In genomic region chr13:41608559-41608958, GRCm38 (mm10) we compare ENCODE assay signal across 20 mouse cellular contexts. TPM values are rescaled to one million over a fixed set of nuclear protein-coding genes. Genes with fewer than 3 reads are reported as not detected.
DNase-seq lines count a peak whose midpoint lies in the region; ATAC-seq lines count a peak whose summit lies in the region.
"Had no signal": no experiment of that assay in that cellular context is flagged by ENCODE, and none has a peak within 500 bp of the region (broad histone marks: within the 10 kb centered on the region; RNA-seq: fewer than 3 reads in every experiment).

No protein-coding gene starts in this region.

- no peak overlapping the region for H3K27ac ChIP-seq in hindbrain, embryonic 14.5 days
- H3K27ac ChIP-seq in hindbrain, embryonic 10.5 days = no peak overlapping the region
- no peak overlapping the region for H3K27ac ChIP-seq in midbrain, embryonic 13.5 days
- H3K27ac ChIP-seq in midbrain, embryonic 11.5 days (ENCODE audit: low read depth, low read length) = no peak overlapping the region
- H3K27ac ChIP-seq in midbrain, embryonic 16.5 days (ENCODE audit: low read length) = no peak overlapping the region
- H3K27ac ChIP-seq: limb, embryonic 15.5 days; midbrain, embryonic 12.5 days; stomach, embryonic 15.5 days had no signal

- no peaks in the 10 kb centered on the region for H3K36me3 ChIP-seq in hindbrain, embryonic 14.5 days (replicated peaks; ENCODE audit: control insufficient read depth, insufficient read depth)
- H3K36me3 ChIP-seq in hindbrain, embryonic 10.5 days = no peaks in the 10 kb centered on the region
- H3K36me3 ChIP-seq in midbrain, embryonic 13.5 days = no peaks in the 10 kb centered on the region
- no peaks in the 10 kb centered on the region for H3K36me3 ChIP-seq in midbrain, embryonic 11.5 days (ENCODE audit: control insufficient read depth, insufficient read depth, low read length)
- no peaks in the 10 kb centered on the region for H3K36me3 ChIP-seq in midbrain, embryonic 16.5 days (ENCODE audit: control insufficient read depth, insufficient read depth, low read length)
- H3K36me3 ChIP-seq: heart, embryonic 12.5 days; limb, embryonic 15.5 days; midbrain, embryonic 12.5 days; stomach, embryonic 15.5 days had no signal

- no peak overlapping the region for H3K4me3 ChIP-seq in hindbrain, embryonic 14.5 days (replicated peaks; ENCODE audit: low read length)
- no peak overlapping the region for H3K4me3 ChIP-seq in hindbrain, embryonic 10.5 days
- H3K4me3 ChIP-seq in midbrain, embryonic 13.5 days (replicated peaks) = no peak overlapping the region
- no peak overlapping the region for H3K4me3 ChIP-seq in midbrain, embryonic 11.5 days (ENCODE audit: low read depth, low read length)
- H3K4me3 ChIP-seq in midbrain, embryonic 16.5 days (ENCODE audit: low read depth, low read length) = no peak overlapping the region
- H3K4me3 ChIP-seq: heart, embryonic 12.5 days; limb, embryonic 15.5 days; stomach, embryonic 15.5 days had no signal

- WGBS in hindbrain, embryonic 14.5 days = 86% methylated on average over 2 of the region's 2 CpGs
- 64% methylated on average over 2 of the region's 2 CpGs for WGBS in hindbrain, embryonic 10.5 days
- 64% methylated on average over 2 of the region's 2 CpGs for WGBS in midbrain, embryonic 13.5 days
- 53% methylated on average over 2 of the region's 2 CpGs for WGBS in midbrain, embryonic 11.5 days
- 58% methylated on average over 2 of the region's 2 CpGs for WGBS in midbrain, embryonic 16.5 days

- peak overlapping the region; percentile 67 for H3K4me2 ChIP-seq in hindbrain, embryonic 14.5 days (replicated peaks)
- H3K4me2 ChIP-seq in midbrain, embryonic 13.5 days (replicated peaks) = 0 out of 2 replicates have a peak overlapping the region, but pooled peaks have one; percentile 2
- H3K4me2 ChIP-seq in midbrain, embryonic 11.5 days = no peak overlapping the region
- H3K4me2 ChIP-seq in midbrain, embryonic 16.5 days (ENCODE audit: low read length) = peak overlapping the region; percentile 0; the same call in 1 of the 2 replicates
- H3K4me2 ChIP-seq: heart, embryonic 12.5 days; limb, embryonic 15.5 days; stomach, embryonic 15.5 days had no signal

- no peak overlapping the region for H3K9ac ChIP-seq in hindbrain, embryonic 14.5 days
- peak overlapping the region; percentile 24; the same call in 1 of the 2 replicates for H3K9ac ChIP-seq in midbrain, embryonic 13.5 days (replicated peaks)
- no peak overlapping the region for H3K9ac ChIP-seq in midbrain, embryonic 11.5 days (ENCODE audit: low read length)
- H3K9ac ChIP-seq in midbrain, embryonic 16.5 days (ENCODE audit: low read depth, low read length) = no peak overlapping the region
- H3K9ac ChIP-seq: heart, embryonic 12.5 days; limb, embryonic 15.5 days; stomach, embryonic 15.5 days had no signal

- H3K9me3 ChIP-seq in hindbrain, embryonic 14.5 days (ENCODE audit: control insufficient read depth, low read length) = no peaks in the 10 kb centered on the region
- H3K9me3 ChIP-seq in hindbrain, embryonic 10.5 days = no peaks in the 10 kb centered on the region
- H3K9me3 ChIP-seq in midbrain, embryonic 13.5 days = no peaks in the 10 kb centered on the region
- H3K9me3 ChIP-seq in midbrain, embryonic 11.5 days (ENCODE audit: control insufficient read depth, low read length) = no peaks in the 10 kb centered on the region
- no peaks in the 10 kb centered on the region for H3K9me3 ChIP-seq in midbrain, embryonic 16.5 days (replicated peaks; ENCODE audit: control insufficient read depth, low read length, poor library complexity, severe bottlenecking)
- H3K9me3 ChIP-seq: heart, embryonic 12.5 days; limb, embryonic 15.5 days; midbrain, embryonic 12.5 days; stomach, embryonic 15.5 days had no signal

- peaks cover 34% of the 10 kb centered on the region for H3K4me1 ChIP-seq in hindbrain, embryonic 14.5 days (replicated peaks; ENCODE audit: control insufficient read depth, insufficient read depth, low read length)
- peaks cover 19% of the 10 kb centered on the region for H3K4me1 ChIP-seq in hindbrain, embryonic 10.5 days (replicated peaks)
- peaks cover 40% of the 10 kb centered on the region for H3K4me1 ChIP-seq in midbrain, embryonic 13.5 days (replicated peaks)
- H3K4me1 ChIP-seq in midbrain, embryonic 11.5 days (ENCODE audit: control insufficient read depth, insufficient read depth, low read length) = peaks cover 5% of the 10 kb centered on the region; the same call in 1 of the 2 replicates
- H3K4me1 ChIP-seq in midbrain, embryonic 16.5 days (ENCODE audit: control insufficient read depth, insufficient read depth, low read length) = peaks cover 33% of the 10 kb centered on the region
- H3K4me1 ChIP-seq: stomach, embryonic 15.5 days had no signal

- no peak for ATAC-seq in hindbrain, embryonic 14.5 days (ENCODE audit: low FRiP score)
- no peak for ATAC-seq in midbrain, embryonic 13.5 days
- ATAC-seq in midbrain, embryonic 11.5 days (ENCODE audit: low FRiP score) = no peak
- peak; percentile 44; the same call in 1 of the 2 replicates for ATAC-seq in erythroid progenitor cell, adult 5-6 weeks (replicated peaks; ENCODE audit: low FRiP score, poor library complexity, severe bottlenecking)
- ATAC-seq in midbrain, embryonic 16.5 days = no peak
- ATAC-seq: lung, postnatal 0 days had no signal

- no peaks in the 10 kb centered on the region for H3K27me3 ChIP-seq in hindbrain, embryonic 14.5 days (ENCODE audit: control insufficient read depth, insufficient read depth, low read length)
- peaks cover 5% of the 10 kb centered on the region; the same call in 1 of the 2 replicates for H3K27me3 ChIP-seq in hindbrain, embryonic 10.5 days (ENCODE audit: insufficient read depth, poor library complexity, severe bottlenecking)
- no peaks in the 10 kb centered on the region for H3K27me3 ChIP-seq in midbrain, embryonic 13.5 days
- no peaks in the 10 kb centered on the region for H3K27me3 ChIP-seq in midbrain, embryonic 11.5 days (ENCODE audit: control insufficient read depth, insufficient read depth, low read length)
- no peaks in the 10 kb centered on the region for H3K27me3 ChIP-seq in midbrain, embryonic 16.5 days (ENCODE audit: control insufficient read depth, insufficient read depth, low read depth, low read length)
- H3K27me3 ChIP-seq: heart, embryonic 12.5 days; limb, embryonic 15.5 days; midbrain, embryonic 12.5 days; stomach, embryonic 15.5 days had no signal

- DNase-seq in hindbrain, embryonic 14.5 days (ENCODE audit: low spot score) = no peak
- no peak for DNase-seq in hindbrain, embryonic 10.5 days (ENCODE audit: low spot score)
- DNase-seq in midbrain, embryonic 11.5 days (ENCODE audit: low spot score, missing footprints) = no peak
- no peak for DNase-seq in adrenal gland, postnatal 25 days
- no peak for DNase-seq in yolk sac, embryonic 10.5 days (ENCODE audit: low spot score)
- DNase-seq: adrenal gland, adult 8-10 months; cerebellum, adult 8-10 months; gastrocnemius, postnatal 36 days; heart, postnatal 4 days; kidney, adult 8-10 months; right cerebral cortex, adult 18-20 months; thymus, postnatal 14 days had no signal

RNA-seq across cellular contexts. Expression of gene Tmem170b, which starts 2.9 kb away (rescaled TPM):
- polyA plus RNA-seq in hindbrain, embryonic 14.5 days (2014; fragmentation: Nextera tagmentation; extraction: Ambion mirVana) = 62.4 and 65.9 TPM in 2 replicates
- polyA plus RNA-seq in hindbrain, embryonic 10.5 days (2016; fragmentation: Nextera tagmentation; extraction: Ambion mirVana) = 12.0 and 14.5 TPM in 2 replicates
- 36.1 and 37.5 TPM in 2 replicates for polyA plus RNA-seq in midbrain, embryonic 13.5 days (2015; fragmentation: Nextera tagmentation; extraction: Ambion mirVana)
- 23.8 and 25.9 TPM in 2 replicates for polyA plus RNA-seq in midbrain, embryonic 11.5 days (2014; fragmentation: Nextera tagmentation; extraction: Ambion mirVana)
- total RNA-seq in erythroid progenitor cell, adult 5-6 weeks (2015; ENCODE audit: low replicate concordance) = 9.4 and 10.5 TPM in 2 replicates
- total RNA-seq in erythroid progenitor cell, adult 5-6 weeks (2017; ENCODE audit: low replicate concordance) = 7.4 and 7.6 TPM in 2 replicates
- polyA plus RNA-seq in midbrain, embryonic 16.5 days (2015; fragmentation: Nextera tagmentation; extraction: Ambion mirVana) = 52.2 and 56.4 TPM in 2 replicates
- total RNA-seq in adrenal gland, postnatal 25 days (2021) = 22.9 and 30.1 TPM in 2 replicates
